Mouse (Mus musculus) adrenal gland, postnatal 0 days (tissue): ENCODE measurements around the gene Tab1. TPM values are rescaled to one million over a fixed set of nuclear protein-coding genes. Genes with fewer than 3 reads are reported as not detected.

Experiments used
- polyA plus RNA-seq: library from polyadenylated mRNA; unstranded; fragments of >200 nt; fragmentation: Nextera tagmentation; extraction: Ambion mirVana; gene quantifications from 2 replicates; pipeline ENCODE4 v1.2.1, GENCODE M21; 2015

Tab1 gene
- 14.6 and 20.4 TPM in 2 replicates for polyA plus RNA-seq

DNA sequence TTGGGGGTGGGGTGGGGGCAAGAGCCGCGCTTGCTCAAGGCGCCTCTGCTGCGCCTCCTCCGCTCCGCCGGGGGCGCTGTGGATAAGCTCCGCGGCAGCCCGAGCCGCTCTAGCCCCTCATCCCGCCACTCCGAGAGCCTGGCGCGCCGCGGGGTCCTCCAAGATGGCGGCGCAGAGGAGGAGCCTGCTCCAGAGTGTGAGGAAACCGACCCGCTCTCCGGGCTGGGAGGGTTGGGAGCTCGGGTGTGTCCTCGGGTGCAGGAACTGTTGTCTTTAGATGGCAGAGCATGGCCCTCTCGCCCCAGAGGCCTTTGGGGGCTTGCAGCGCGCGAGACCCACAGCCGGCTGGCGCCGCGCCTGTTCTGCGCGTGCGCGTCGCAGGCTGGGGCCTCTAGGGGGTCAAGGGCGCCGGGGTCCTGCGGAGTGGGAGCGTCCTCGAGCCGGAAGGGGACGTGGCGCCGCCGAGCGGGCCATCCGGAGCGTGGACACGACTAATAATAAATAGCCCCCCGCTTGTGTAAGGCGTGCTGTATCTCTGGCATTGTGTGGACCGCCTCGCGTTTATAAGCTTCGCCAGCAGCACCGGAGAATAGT is at the start of gene Tab1:
Gene Tab1 (plus strand): TSS at position 135 of the 594 bp plus-strand sequence.

DNA sequence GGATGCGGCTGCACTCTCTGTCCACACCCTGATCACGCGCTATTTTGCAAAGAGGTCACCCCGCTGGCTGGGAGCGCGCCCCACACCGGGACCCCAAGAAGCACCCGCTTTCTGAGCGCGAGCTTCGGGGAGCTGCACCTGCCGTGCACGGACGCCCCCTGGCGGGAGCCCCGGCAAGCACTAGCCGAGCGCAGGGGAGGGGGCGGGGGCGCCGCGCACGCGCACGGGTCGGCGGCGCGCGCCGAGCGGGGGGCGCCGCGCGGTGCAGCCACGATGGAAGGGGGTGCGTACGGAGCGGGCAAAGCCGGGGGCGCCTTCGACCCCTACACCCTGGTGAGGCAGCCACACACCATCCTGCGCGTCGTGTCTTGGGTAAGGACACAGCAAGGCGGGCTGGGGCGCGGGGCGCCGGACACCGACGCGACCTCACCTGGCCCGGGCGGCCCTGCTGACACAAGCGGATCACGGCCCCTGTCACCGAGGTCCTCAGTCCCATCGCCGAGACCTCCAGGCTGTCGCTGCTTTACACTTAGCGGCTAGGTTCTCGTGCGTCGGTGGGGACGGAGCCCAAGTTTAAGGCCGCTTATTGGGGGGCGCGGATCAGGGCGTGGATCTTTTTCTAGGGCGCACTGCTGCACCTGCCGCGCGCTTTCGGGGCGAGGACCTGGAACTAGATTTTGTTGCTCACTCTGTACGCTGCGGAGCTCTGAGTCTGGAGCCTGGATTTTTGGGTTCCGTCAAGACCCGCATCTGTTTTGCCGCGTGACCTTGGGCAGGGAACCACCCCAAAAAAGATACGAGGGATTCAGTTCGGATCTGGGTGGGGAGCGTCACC is 41.6 kb upstream of the Tab1 start, which contains the start of the genes Syngr1 and Rpl3:
Gene Syngr1 (plus strand): TSS at position 214 of the 835 bp plus-strand sequence.
Gene Rpl3 (minus strand): TSS at position 748 of the 835 bp plus-strand sequence.

DNA sequence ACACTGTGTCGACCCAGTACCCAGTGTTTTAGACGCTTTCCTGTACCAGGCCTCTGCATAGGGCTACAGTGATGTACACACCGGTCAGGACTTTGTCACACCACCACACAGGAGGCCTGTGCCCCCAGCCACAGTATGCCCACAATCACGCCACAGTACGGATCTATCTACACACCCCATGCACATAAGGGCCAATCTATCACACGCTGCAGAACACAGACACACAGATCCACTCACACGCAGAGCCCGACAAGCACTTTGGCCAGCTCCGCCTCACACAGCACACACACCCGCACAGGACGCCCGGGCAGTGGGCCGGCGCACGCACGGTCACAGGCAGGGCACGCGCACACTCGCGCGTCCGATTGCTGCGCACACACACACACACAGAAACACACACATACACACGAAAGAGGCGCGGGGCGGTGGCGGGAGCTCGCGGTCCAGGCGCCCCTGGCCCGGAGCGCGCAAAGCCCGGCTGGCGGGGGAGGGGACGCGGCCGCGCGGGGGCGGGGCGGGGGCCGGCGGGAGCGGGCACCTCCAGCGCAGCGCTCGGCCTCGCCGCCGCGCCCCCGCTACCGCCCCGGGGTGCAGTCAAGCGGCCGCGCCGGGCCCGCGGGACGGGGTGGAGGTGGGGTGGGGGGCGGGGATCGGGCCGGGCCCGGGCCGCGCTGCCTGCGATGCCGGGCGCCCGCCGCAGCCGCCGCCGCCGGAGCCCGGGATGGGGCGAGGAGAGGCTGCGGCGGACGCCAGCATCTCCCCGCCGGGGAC is 40.3 kb downstream of the Tab1 start, which contains the start of gene Mgat3:
Gene Mgat3 (plus strand): TSS at position 721 of the 771 bp plus-strand sequence.

Other genes with a start within 250 kb of the Tab1 start
- 9.5 and 16.9 TPM in 2 replicates for gene Apobec3, start 241.5 kb upstream of the Tab1 start, polyA plus RNA-seq
- 4.1 and 4.2 TPM in 2 replicates for gene Cbx7, start 162.0 kb upstream of the Tab1 start, polyA plus RNA-seq
- 1.6 and 4.0 TPM in 2 replicates for gene Pdgfb, start 118.2 kb upstream of the Tab1 start, polyA plus RNA-seq
- gene Syngr1, start 41.8 kb upstream of the Tab1 start, polyA plus RNA-seq: 20.1 and 27.9 TPM in 2 replicates
- gene Rpl3, start 41.3 kb upstream of the Tab1 start, polyA plus RNA-seq: 689 and 697 TPM in 2 replicates
- gene Mgat3, start 40.6 kb downstream of the Tab1 start, polyA plus RNA-seq: 2.5 and 4.2 TPM in 2 replicates
- gene Mief1, start 100.9 kb downstream of the Tab1 start, polyA plus RNA-seq: 11.7 and 16.5 TPM in 2 replicates
- not detected in 2 replicates for gene AC140267.1, start 102.7 kb downstream of the Tab1 start, polyA plus RNA-seq
- 73.6 and 90.5 TPM in 2 replicates for gene Atf4, start 122.1 kb downstream of the Tab1 start, polyA plus RNA-seq
- 41.1 and 52.2 TPM in 2 replicates for gene Rps19bp1, start 131.2 kb downstream of the Tab1 start, polyA plus RNA-seq
- 0.02 and 0.08 TPM in 2 replicates for gene Cacna1i, start 154.1 kb downstream of the Tab1 start, polyA plus RNA-seq